Mouse (Mus musculus): ENCODE results near the gene Trim67. TPM values are rescaled to one million over a fixed set of nuclear protein-coding genes. Genes with fewer than 3 reads are reported as not detected.

Trim67 gene
- polyA plus RNA-seq, 2 experiments: 0.03 to 0.05 TPM

DNA sequence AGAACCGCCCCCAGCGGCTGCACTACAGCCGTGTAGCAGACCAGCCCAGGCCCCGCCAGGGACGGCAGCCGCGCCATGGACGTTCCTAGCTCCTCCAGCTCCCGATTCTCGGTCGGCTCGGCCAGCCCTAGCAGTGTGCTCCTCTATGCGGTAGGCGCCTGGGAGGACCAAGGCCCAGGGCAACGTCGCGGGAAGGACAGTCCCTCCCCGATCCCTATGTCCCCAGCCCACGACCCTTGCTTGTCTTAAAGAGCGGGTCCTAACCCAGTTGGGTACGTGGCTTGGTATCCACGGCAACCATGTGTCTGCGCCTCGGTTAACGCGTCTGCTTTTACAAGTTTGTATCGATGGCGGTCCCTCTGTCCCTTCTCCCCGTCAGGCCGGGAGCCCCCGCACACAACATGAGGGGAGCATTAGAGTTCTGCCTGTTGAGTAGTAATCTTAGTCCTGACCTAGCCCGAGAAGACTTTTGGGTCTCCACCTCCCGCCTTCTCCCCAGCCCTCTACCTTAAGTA is 70.3 kb downstream of the Trim67 start:
- ATAC-seq (ENCODE audit: insufficient read depth): peak; percentile 32; the same call in 1 of the 2 replicates
- peaks cover 5 to 20% of the 10 kb centered on the region in 2 experiments for H3K4me1 ChIP-seq (replicated peaks; ENCODE audit: control insufficient read depth in 2 of 2, insufficient read depth in 2 of 2, low read length in 1 of 2)

DNA sequence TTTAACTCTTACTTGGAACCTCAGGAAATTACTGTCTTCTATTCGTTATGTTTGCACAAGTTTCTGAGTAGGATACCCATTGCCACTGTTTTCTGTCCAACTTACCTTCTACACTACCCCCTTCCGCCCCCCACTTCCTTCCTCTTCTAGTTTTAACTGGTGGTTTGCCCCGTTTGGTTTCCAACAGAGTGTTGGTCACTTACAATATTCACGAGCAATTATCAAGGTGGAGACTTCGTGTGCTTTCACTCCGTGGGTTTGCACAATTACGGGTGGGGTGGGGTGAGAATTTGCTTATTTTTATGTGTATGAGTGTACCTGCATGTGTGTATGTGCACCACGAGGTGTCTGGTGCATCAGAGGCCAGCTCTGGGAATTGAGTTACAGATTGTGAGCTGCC is 70.8 kb downstream of the Trim67 start:
- no peak for DNase-seq (ENCODE audit: low read depth in 3 of 3, low spot score in 3 of 3)
- H3K36me3 ChIP-seq (replicated peaks; ENCODE audit: control insufficient read depth, insufficient read depth, low read depth): peaks cover 3% of the 10 kb centered on the region; the same call in 1 of the 2 replicates
- H3K4me2 ChIP-seq (ENCODE audit: low read depth): peak overlapping the region; percentile 88
- WGBS (ENCODE audit: insufficient replicate concordance): 3% methylated on average over 8 of the region's 8 CpGs
- peak overlapping the region; percentile 74 to 77 for H3K4me3 ChIP-seq (ENCODE audit: insufficient read depth in 1 of 2, low read depth in 2 of 2, low read length in 2 of 2)
- no peak overlapping the region for H3K27ac ChIP-seq
- no peak for ATAC-seq (ENCODE audit: insufficient read depth)
- no peaks in the 10 kb centered on the region for H3K9me3 ChIP-seq (ENCODE audit: control insufficient read depth, low read length)
- peak overlapping the region; percentile 86 for H3K9ac ChIP-seq (replicated peaks)
- H3K4me1 ChIP-seq (replicated peaks; ENCODE audit: control insufficient read depth in 2 of 2, insufficient read depth in 2 of 2, low read length in 1 of 2): peaks cover 5 to 20% of the 10 kb centered on the region in 2 experiments
- TF ChIP-seq CTCF (IDR thresholded peaks at IDR 0.05; ENCODE audit: low read depth): no peak; the same call in 1 of the 2 replicates
- no peak for TF ChIP-seq EP300 (IDR thresholded peaks at IDR 0.05; ENCODE audit: low read depth)
- no peaks in the 10 kb centered on the region for H3K27me3 ChIP-seq (ENCODE audit: control insufficient read depth, insufficient read depth, low read length)

More for the DNA sequence above, 70.3 kb downstream of the Trim67 start:
- TF ChIP-seq EP300 (IDR thresholded peaks at IDR 0.05; ENCODE audit: low read depth) (no peak), CTCF (IDR thresholded peaks at IDR 0.05; ENCODE audit: low read depth) (no peak)
- peak overlapping the region; percentile 34 for H3K27ac ChIP-seq
- H3K4me2 ChIP-seq (ENCODE audit: low read depth): peak overlapping the region; percentile 88
- DNase-seq (ENCODE audit: low read depth in 3 of 3, low spot score in 3 of 3): no peak
- peak overlapping the region; percentile 74 to 77 for H3K4me3 ChIP-seq (ENCODE audit: insufficient read depth in 1 of 2, low read depth in 2 of 2, low read length in 2 of 2)
- no peaks in the 10 kb centered on the region for H3K9me3 ChIP-seq (ENCODE audit: control insufficient read depth, low read length)
- 1% methylated on average over 33 of the region's 33 CpGs for WGBS (ENCODE audit: insufficient replicate concordance)
- H3K27me3 ChIP-seq (ENCODE audit: control insufficient read depth, insufficient read depth, low read length): no peaks in the 10 kb centered on the region
- H3K36me3 ChIP-seq (replicated peaks; ENCODE audit: control insufficient read depth, insufficient read depth, low read depth): peaks cover 4% of the 10 kb centered on the region
- peak overlapping the region; percentile 86 for H3K9ac ChIP-seq (replicated peaks)

DNA sequence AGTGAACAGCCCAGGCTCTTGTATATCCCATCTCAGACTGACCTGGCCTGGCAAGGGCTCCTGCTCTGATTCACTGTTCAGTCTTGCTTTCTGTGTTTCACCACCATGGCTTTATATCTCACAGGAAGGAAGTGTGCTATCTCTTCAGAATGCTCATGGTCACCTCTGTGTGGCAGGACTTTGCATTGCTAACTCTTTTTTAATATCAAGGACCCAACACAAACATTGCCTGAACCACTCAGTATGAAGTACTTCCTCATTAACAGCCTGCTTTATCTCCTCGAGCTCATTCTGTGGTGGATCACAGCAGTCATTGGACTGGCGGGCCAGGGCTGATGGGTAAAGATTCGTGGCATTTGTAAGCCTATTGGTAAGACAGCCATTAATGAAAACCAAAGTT is 73.8 kb downstream of the Trim67 start:
- H3K9ac ChIP-seq (replicated peaks): no peak overlapping the region
- peaks cover 3% of the 10 kb centered on the region for H3K36me3 ChIP-seq (replicated peaks; ENCODE audit: control insufficient read depth, insufficient read depth, low read depth)
- H3K27ac ChIP-seq: no peak overlapping the region
- DNase-seq (ENCODE audit: low read depth in 3 of 3, low spot score in 3 of 3): no peak
- no peak overlapping the region for H3K4me3 ChIP-seq (ENCODE audit: insufficient read depth in 1 of 2, low read depth in 2 of 2, low read length in 2 of 2)
- H3K9me3 ChIP-seq (ENCODE audit: control insufficient read depth, low read length): no peaks in the 10 kb centered on the region
- 5% methylated on average over 3 of the region's 3 CpGs for WGBS (ENCODE audit: insufficient replicate concordance)
- H3K27me3 ChIP-seq (ENCODE audit: control insufficient read depth, insufficient read depth, low read length): no peaks in the 10 kb centered on the region
- H3K4me1 ChIP-seq (replicated peaks; ENCODE audit: control insufficient read depth in 2 of 2, insufficient read depth in 2 of 2, low read length in 1 of 2): peaks cover 5 to 18% of the 10 kb centered on the region in 2 experiments
- no peak overlapping the region for H3K4me2 ChIP-seq (ENCODE audit: low read depth)
- no peak for ATAC-seq (ENCODE audit: insufficient read depth)
- no peak for TF ChIP-seq EP300 (IDR thresholded peaks at IDR 0.05; ENCODE audit: low read depth)
- no peak for TF ChIP-seq CTCF (IDR thresholded peaks at IDR 0.05; ENCODE audit: low read depth)

DNA sequence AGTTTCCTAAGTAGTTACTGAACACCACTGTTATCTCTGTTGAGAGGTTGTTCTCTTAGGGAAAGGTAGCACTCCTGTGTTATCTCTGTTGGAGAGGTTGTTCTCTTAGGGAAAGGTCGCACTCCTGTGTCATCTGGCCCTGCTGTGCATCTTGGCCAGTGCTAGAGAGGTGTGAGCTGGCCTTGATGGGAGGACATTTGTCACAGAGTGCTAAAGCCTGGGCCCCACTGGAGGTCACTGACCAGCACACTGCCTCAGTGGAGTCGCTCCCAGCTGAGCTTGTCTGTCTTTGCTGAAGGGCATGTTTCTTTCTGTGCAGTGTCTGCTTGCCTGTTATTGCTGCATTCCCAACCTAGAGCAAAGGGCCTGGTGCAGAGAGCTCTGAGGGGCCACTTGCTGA is 74.2 kb downstream of the Trim67 start:
- no peak overlapping the region for H3K4me3 ChIP-seq (ENCODE audit: insufficient read depth in 1 of 2, low read depth in 2 of 2, low read length in 2 of 2)
- H3K4me1 ChIP-seq (replicated peaks; ENCODE audit: control insufficient read depth in 2 of 2, insufficient read depth in 2 of 2, low read length in 1 of 2): peaks cover 5 to 18% of the 10 kb centered on the region in 2 experiments
- no peaks in the 10 kb centered on the region for H3K27me3 ChIP-seq (ENCODE audit: control insufficient read depth, insufficient read depth, low read length)
- no peak for DNase-seq (ENCODE audit: low read depth in 3 of 3, low spot score in 3 of 3)
- no peak for TF ChIP-seq CTCF (IDR thresholded peaks at IDR 0.05; ENCODE audit: low read depth)
- TF ChIP-seq EP300 (IDR thresholded peaks at IDR 0.05; ENCODE audit: low read depth): no peak
- H3K9ac ChIP-seq (replicated peaks): no peak overlapping the region
- H3K4me2 ChIP-seq (ENCODE audit: low read depth): no peak overlapping the region
- no peak for ATAC-seq (ENCODE audit: insufficient read depth)
- H3K9me3 ChIP-seq (ENCODE audit: control insufficient read depth, low read length): no peaks in the 10 kb centered on the region
- no peak overlapping the region for H3K27ac ChIP-seq
- peaks cover 7% of the 10 kb centered on the region for H3K36me3 ChIP-seq (replicated peaks; ENCODE audit: control insufficient read depth, insufficient read depth, low read depth)
- WGBS (ENCODE audit: insufficient replicate concordance): 44% methylated on average over 2 of the region's 2 CpGs

DNA sequence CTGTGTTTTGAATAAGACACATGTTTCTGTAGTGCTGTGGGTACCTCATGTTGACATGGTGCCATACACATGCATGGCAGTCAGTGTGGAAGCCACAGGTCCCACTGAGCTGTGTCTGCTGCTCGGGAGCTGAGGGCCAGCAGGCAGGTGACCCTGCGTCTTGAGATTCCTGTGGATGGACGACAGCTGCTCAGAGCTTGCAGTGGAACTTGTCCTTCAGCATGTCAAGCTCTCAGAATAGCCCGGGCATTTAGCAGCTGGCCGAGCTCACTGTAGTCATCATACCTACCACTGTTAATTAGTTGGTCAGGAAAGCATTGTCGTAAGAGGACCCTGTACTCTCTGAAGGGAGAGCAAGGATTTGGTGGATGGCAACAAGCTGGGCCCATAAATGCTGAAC is 76.8 kb downstream of the Trim67 start:
- TF ChIP-seq CTCF (IDR thresholded peaks at IDR 0.05; ENCODE audit: low read depth) (no peak), EP300 (IDR thresholded peaks at IDR 0.05; ENCODE audit: low read depth) (no peak)
- H3K9ac ChIP-seq (replicated peaks): no peak overlapping the region
- H3K9me3 ChIP-seq (ENCODE audit: control insufficient read depth, low read length): no peaks in the 10 kb centered on the region
- no peak for ATAC-seq (ENCODE audit: insufficient read depth)
- H3K4me1 ChIP-seq (replicated peaks; ENCODE audit: control insufficient read depth in 2 of 2, insufficient read depth in 2 of 2, low read length in 1 of 2): peaks cover 0 to 14% of the 10 kb centered on the region in 2 experiments
- no peak for DNase-seq (ENCODE audit: low read depth in 3 of 3, low spot score in 3 of 3)
- H3K4me2 ChIP-seq (ENCODE audit: low read depth): no peak overlapping the region
- peaks cover 10% of the 10 kb centered on the region for H3K36me3 ChIP-seq (replicated peaks; ENCODE audit: control insufficient read depth, insufficient read depth, low read depth)
- 77% methylated on average over 6 of the region's 6 CpGs for WGBS (ENCODE audit: insufficient replicate concordance)
- no peak overlapping the region for H3K27ac ChIP-seq
- H3K27me3 ChIP-seq (ENCODE audit: control insufficient read depth, insufficient read depth, low read length): no peaks in the 10 kb centered on the region
- no peak overlapping the region for H3K4me3 ChIP-seq (ENCODE audit: insufficient read depth in 1 of 2, low read depth in 2 of 2, low read length in 2 of 2)
